Mouse (Mus musculus) thymus, postnatal 36 days (tissue): Measurements from ENCODE around the gene Amigo2.
"Not testable (repeated sequence)": the region's sequence is repeated elsewhere in the genome, so short reads cannot be mapped to it uniquely, and the experiment has no call there.

ENCODE experiments used
- DNase-seq, 2 experiments: peaks; one replicate each; pipeline ENCODE4 v3.0.0; 2022; ENCODE audit warnings: mixed read lengths in 2 of 2

Amigo2 gene

GRCm38 (mm10) chr15:97212501-97213477 lies 34.3 kb downstream of the Amigo2 start:
- DNase-seq = no peak

- DNase-seq = not testable (repeated sequence)
Measured at GRCm38 (mm10) chr15:97209754-97210153, 37.3 kb downstream of the Amigo2 start.

- no peak for DNase-seq
Measured at GRCm38 (mm10) chr15:97206506-97206905, 40.6 kb downstream of the Amigo2 start.

GRCm38 (mm10) chr15:97205776-97206175 lies 41.3 kb downstream of the Amigo2 start:
- DNase-seq = no peak

GRCm38 (mm10) chr15:97204889-97205288 lies 42.2 kb downstream of the Amigo2 start:
- DNase-seq = no peak

- DNase-seq = no peak
Measured at GRCm38 (mm10) chr15:97196644-97197043, 50.4 kb downstream of the Amigo2 start.

GRCm38 (mm10) chr15:97195628-97196027 lies 51.5 kb downstream of the Amigo2 start:
- DNase-seq = no peak
